Mouse (Mus musculus) T-helper 2 cell (primary cell): ENCODE measurements around the gene Bcs1l.

Experiments used
- in situ Hi-C: fragments of 300-600 bp; cut with MboI, MseI; formaldehyde crosslinking; loops from one replicate; pipeline ENCODE4 v1.15.1; 2025; ENCODE audit warnings: high pct_unique_total_duplicates

Bcs1l gene

DNA sequence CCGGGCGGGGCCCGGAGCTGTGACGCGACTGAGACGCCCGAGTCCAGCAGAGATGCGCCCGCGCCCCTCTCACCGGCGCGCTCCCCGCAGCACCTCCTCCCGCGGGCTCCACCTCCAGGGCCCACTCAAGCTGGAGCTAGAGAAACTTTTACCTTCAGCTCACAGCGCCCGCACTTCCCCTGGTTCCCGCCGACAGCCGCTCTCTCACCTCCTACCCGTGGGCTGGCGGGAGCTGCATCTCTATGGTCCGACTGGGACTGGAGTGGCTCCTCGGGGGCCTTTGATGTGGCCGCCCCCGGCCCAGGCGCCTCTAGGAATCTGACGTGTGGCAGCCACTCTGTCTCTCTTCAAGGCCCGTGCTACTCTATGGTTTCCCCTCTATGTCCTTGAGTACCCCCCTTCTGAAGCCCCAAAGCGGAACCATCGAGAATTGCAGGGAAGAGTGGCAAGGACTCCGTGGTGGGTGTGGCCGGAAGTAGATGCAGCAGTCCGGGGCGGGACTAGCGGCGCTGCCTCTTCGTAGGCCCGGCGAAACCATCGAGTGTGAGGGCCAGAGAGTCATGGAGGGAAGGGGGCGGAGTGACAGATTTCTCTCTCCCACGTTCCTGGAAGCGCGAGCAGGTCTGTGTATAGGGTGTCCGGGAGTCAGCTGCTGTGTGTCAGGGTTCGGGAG lies at the start of gene Bcs1l, which contains the start of gene Zfp142:
TSS of gene Bcs1l (plus strand) at position 517 of the 673 bp plus-strand sequence.
TSS of gene Zfp142 (minus strand) at position 474 of the 673 bp plus-strand sequence.
- in situ Hi-C loops = loop anchor here (25.0 kb wide), 1 partner anchor 574 kb away; the partner anchor contains the start of gene Zfand2b

DNA sequence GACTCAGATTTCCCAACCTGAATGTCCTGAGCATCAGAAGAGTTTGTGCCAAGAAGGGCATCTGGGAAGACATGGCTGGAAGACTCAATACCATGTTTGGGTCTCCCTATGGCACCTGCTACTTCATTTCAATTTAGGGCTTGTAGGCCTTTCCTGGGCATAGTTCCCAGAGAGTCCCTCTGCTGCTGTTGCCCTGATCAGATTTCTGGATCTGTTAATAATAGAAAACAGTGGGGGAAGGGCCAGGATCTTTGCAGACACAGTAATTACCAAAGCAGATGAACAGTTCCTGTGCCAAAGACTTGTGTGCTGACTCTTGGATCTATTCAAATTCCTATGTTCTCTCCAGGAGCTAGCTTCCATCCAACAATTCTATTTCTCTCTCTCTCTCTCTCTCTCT lies 49.4 kb upstream of the Bcs1l start:
- in situ Hi-C loops = no loop called here

DNA sequence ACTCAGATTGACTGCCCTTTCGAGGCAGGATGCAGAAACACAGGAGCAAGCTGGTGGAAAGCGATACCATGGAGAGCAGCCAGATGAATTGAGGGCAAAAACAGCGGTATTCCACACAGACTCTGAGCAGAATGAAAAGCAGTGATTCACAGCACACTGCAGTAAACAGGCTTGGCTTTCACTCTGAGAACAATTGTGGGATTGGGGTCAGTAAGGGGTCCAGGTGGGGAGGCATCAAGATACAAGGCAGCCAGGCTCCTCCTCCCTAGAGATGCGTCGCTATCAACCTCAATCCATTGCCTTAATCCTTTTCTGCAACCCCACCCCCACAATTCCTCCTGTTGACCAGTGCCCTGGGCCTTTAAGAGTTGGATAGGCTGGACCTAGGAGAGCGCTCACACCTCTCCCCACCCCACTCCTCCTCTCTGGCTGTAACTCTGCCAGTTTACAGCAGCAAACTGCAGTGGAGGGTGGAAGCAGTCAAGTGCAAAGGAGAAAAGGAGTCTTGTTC lies 45.6 kb upstream of the Bcs1l start, which contains the start of gene Plcd4:
TSS of gene Plcd4 (plus strand) at position 438 of the 511 bp plus-strand sequence.
- in situ Hi-C loops = no loop called here

GRCm38 (mm10) chr1:74544184-74544583 lies 43.9 kb upstream of the Bcs1l start, which contains the start of gene Usp37:
TSS of gene Usp37 (minus strand) at chr1:74544284.
- in situ Hi-C loops = no loop called here

DNA sequence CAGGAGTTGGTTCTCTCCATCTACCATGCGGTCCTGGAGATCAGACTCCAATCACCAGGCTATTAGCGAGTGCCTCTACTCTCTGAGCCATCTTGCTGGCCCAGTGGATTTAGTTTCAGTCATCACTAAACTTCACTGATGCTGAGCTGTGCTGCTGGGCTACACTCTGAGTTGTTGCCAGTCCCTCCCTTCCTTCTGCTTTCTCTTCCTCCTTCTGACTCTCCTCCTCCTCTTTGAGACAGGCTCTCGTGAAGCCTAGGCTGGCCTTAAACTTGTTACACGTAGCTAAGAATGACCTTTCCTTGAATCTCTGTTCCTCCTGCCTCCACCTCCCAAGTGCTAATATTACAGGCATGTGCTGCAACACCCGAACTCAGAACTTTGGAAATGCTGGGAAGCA lies 29.0 kb upstream of the Bcs1l start:
- in situ Hi-C loops = no loop called here

- in situ Hi-C loops = no loop called here
Measured at GRCm38 (mm10) chr1:74565834-74566233, 22.3 kb upstream of the Bcs1l start.

- in situ Hi-C loops = loop anchor here (10.0 kb wide), 2 partner anchors 85 to 305 kb away; no protein-coding TSS in a partner anchor
Measured at GRCm38 (mm10) chr1:74569739-74570719, 18.1 kb upstream of the Bcs1l start.

DNA sequence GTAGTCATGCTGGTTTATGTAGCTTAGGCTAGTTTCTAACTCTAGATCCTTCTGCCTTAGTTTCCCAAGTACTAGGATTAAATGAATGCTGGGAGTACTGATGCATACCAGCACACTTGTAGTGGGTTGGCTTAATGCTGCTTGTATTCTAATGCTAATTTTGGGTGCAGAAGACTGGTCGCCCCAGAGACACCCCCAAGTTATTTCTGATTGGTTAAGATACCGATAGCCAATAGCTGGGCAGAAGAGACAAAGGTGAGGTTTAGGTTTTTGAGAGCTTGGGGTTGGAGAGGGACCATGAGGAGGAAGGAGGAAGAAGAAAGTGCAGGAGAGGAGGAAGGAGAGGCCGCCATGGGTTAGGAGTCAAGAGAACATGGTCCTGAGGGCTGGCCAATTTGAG lies 5.5 kb upstream of the Bcs1l start:
- in situ Hi-C loops = loop anchor here (25.0 kb wide), 1 partner anchor 580 kb away; the partner anchor contains the start of gene Zfand2b

GRCm38 (mm10) chr1:74584616-74585398 lies 3.3 kb upstream of the Bcs1l start:
- in situ Hi-C loops = loop anchor here (25.0 kb wide), 1 partner anchor 577 kb away; the partner anchor contains the start of gene Zfand2b

DNA sequence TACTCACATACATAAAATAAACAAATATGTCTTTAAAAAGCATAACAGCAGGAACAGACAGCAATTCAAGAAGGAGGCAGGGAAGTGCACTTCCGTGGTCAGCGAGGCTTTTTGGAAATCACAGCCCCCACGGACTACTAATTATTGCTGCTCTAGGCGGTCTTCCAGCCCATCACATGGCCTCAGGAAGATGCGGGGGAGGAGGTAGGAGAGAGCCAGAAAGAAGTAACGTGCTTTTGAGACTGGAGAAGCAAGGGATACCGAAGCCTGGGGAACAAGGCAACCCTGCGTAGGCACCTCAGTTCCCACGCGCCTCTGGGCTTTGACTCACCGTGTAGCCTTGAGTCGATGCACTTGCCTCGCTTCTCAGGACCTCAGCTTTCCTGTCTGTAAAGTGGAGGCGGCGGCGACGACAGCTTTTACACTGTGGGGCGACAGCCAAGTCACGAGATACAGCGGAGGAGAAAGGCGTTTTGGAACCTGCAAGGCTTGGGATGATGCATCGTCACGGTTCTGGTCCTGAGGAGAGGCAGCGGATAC lies 786 bp upstream of the Bcs1l start:
- in situ Hi-C loops = loop anchor here (25.0 kb wide), 1 partner anchor 575 kb away; the partner anchor contains the start of gene Zfand2b

DNA sequence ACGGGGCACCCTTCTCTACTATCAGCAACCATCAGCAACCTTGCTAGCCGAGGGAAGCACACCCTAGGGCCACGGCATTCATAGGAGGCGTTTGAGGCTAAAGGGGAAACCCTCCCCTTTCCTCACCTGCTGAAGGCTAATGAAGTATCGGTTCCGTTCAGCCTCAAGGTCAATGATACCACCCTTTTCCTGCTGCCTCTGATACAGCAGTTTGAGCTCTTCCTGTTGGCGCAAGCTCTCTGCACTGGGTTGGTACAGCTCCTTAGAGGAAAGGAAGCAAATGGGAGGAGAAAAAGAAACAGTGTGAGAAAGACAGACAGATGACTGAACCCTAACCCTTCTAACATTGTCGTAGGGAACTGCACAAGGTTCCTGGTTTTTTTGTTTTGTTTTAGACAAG lies 6.3 kb downstream of the Bcs1l start:
- in situ Hi-C loops = loop anchor here (5.0 to 25.0 kb wide), 2 partner anchors 568 to 728 kb away; partner anchors contain the start of gene Zfand2b

DNA sequence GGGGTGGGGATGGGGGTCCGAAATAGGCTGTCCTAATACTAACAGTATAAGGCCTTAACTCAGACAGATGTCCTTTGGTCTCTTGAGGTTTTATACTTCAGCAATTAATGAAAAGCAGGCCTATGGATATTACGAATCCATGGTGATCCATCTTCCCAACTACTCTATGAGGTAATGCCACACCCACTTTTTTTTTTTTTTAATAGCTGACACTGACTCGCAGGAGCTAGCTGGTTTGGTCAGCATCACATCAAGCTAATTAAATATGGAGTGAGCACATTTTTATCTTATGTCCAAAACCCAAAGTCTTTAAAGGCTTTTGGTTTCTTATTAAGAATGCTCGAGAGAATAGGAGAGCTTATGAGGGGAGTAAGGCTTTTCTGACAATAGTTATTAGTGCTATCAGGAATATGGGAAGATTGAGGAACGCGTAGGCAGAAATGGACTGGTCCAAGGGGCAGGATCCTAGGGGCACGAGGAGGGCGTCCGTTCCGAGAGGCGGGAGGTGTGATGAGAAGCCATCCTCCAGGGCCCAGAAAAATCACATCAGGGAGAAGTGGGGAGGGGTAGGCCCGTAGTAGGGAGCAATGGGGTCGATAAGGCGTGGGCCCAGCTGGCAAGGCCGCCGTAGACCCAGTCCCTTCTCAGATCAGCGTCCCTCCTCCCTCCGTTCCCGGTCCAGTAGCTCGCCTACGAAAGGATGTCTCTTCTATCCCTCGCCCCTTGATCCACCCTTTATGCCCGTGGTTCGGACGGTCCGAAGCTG lies 12.6 kb downstream of the Bcs1l start:
- in situ Hi-C loops = no loop called here

GRCm38 (mm10) chr1:74601267-74601962 lies 13.3 kb downstream of the Bcs1l start, which contains the start of the genes Rnf25 and Stk36:
TSS of gene Rnf25 (minus strand) at chr1:74601397.
TSS of gene Stk36 (plus strand) at chr1:74601445.
- in situ Hi-C loops = no loop called here

DNA sequence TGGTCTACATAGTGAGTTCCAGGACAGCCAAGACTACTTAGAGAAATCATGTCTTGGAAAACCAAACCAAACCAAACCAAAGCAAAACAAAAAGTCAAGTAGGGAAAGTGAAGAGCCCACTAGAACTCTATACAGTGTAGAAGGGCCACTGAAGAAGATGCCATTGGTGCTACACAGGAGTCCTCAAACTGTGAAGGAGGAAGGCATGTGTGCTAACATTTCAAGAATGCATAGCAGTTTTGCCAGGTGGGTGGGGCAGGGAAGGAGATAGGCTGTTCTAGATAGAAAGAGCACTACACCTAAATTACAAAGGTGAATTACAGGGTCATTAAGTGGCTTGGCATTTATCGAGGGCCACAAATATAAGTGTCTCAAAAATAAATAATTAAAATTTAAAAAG lies 36.1 kb downstream of the Bcs1l start:
- in situ Hi-C loops = no loop called here

DNA sequence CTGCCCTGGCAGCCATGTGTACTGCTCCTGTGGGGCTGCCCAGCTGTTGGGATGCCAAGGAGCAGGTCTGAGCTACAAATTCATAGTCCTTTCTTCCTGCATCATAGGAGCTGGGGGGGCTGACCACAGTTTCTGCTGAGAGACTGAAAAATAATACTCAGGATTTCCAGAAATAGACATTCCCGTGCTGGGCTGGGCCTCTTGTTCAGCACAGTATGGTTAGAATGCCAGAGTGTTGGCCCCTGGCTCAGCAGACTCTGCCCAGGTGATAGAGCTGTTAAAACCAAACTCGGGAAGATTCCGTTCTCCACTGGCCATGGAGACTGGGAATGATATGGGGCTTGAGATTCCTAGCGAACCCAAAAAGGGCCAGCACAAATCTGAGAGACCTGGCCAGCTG lies 38.0 kb downstream of the Bcs1l start:
- in situ Hi-C loops = no loop called here

DNA sequence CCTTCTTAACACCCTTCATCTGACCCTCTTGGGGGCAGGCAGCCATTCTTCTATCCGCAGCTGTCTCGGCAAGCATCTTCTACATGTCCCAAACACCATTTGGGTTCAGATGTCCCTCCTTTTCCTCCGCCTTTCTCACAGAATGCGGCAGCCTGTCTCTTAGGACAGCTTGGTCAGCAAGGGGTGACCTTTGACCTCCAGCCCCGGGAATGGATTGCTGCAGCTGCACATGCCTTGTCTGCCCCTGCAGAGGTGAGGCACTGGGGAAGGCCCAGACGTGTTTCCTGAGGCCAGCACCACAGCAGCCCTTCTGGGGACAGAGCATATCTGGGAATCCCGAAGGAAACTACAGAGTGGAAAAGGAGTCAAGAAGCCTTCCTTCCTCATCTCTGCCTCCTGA lies 39.9 kb downstream of the Bcs1l start:
- in situ Hi-C loops = no loop called here

DNA sequence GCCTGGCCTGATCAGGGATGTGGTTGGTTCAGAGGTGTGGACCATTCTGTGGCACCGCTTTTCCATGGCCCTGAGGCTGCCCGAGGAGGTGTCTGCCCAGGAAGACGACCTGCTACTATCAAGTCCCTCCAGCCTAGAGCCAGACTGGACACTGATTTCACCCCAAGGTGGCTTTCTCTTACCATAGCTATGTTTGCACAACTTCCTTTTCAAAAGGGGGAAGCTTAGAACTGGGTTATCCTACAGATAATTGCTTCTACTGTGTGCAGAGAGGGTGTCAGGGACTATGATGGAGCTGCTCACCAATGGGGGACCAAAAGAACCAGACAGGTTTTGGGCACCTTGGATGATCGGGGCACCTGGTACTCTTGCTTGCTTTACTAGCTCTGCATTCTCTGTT lies 44.6 kb downstream of the Bcs1l start:
- in situ Hi-C loops = no loop called here
